Mouse (Mus musculus): ENCODE results near the gene Emc3.

- TF ChIP-seq CTCF (IDR thresholded peaks at IDR 0.05; ENCODE audit: insufficient read depth, low read depth, low read length): no peak
- TF ChIP-seq POLR2A (IDR thresholded peaks at IDR 0.05; ENCODE audit: insufficient read depth, low read depth, low read length): no peak
Observed at GRCm38 (mm10) chr6:113507130-113507529, 24.3 kb downstream of the Emc3 start.

Data from olfactory bulb, adult 2 months (tissue).